Mouse (Mus musculus): ENCODE measurements around the gene Gm21905.

Gene Gm21905

DNA sequence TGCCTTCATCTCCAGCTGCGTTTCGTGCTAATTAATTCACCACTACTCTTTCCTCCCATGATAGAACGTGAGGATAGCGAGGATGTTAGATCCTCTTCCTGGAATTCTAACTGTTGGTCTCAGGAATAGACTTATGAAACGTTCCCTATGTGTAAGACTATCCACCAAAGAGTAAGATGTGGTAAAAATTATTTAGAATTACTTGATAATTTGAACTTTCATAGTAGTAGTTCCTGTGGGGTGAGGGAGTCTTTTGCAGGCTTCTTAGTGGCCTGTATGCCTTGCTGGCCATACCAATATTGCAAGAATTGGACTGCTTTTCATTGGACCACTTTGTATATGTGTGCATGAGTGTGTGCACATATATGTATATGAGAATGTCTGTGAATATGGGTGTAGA lies at the start of gene Gm21905:
Gm21905 (minus strand) TSS at position 101 of the 400 bp plus-strand sequence.
- DNase-seq (ENCODE audit: low read depth, low spot score), result no peak

DNA sequence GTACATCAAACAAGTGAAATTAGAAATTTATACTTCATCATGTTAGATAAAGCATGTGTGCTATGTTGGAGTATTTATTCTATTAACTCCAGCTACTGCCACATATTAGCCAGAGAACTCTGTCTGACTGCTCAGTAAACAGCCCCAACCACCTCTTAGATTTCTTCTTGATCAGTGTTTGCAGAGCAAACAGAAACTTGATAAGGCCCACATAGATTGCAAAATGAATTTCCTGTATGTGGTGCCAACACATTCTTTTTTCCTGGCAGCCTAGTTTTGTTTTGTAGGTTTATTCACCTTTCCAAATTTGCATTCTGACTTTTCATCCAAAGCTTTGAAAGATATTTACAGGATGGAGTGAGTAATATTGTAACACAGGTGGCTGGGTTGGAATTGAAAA lies 44.2 kb upstream of the Gm21905 start:
- no peak for DNase-seq (ENCODE audit: low read depth, low spot score)

DNA sequence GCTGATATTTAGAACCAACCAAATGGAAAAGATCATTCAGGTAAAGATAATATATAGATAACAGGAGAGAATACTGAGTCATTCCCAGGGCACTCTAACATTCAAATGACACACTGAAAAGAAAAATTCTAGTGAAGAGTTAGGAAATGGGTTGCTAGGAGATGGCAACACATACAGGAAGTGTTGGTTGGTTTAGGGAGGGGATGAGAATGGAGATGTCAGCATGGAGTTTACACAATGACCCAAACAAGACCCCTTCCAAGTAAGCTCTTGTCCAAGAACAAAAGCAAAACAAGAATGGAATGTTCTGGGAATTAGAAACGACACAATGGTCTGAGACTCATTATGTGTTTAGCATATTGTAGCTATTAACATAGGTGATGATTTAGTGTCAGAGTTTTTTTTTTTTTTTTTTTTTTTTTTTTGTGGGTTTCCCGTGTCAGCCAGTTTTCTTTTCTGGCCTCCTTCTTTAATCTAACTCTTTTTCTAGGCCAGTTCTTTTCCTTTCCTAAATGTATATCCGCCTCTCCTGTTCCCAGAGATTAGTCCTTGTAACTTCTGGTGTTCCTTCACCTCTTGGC lies 35.8 kb upstream of the Gm21905 start:
- no peak for DNase-seq (ENCODE audit: low read depth, low spot score)

DNA sequence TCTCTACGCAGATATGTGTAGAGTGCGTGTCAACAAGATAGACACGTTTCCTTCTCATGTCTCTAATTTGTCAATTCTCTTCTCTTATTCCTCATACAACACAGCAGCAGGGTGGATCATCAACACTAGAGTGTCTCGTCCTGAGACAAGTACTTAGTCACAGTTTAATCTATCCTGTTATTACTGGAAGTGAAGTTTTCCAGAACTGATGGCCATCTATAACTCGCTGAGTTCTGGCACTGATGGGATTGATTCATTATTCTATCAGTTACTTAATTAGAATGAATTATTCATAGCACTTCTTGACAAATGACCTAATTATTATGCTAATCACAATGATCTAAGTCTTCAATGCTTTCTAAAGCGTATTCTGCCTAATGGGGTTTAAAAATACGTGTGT lies 23.3 kb upstream of the Gm21905 start:
- no peak for DNase-seq (ENCODE audit: low read depth, low spot score)

DNA sequence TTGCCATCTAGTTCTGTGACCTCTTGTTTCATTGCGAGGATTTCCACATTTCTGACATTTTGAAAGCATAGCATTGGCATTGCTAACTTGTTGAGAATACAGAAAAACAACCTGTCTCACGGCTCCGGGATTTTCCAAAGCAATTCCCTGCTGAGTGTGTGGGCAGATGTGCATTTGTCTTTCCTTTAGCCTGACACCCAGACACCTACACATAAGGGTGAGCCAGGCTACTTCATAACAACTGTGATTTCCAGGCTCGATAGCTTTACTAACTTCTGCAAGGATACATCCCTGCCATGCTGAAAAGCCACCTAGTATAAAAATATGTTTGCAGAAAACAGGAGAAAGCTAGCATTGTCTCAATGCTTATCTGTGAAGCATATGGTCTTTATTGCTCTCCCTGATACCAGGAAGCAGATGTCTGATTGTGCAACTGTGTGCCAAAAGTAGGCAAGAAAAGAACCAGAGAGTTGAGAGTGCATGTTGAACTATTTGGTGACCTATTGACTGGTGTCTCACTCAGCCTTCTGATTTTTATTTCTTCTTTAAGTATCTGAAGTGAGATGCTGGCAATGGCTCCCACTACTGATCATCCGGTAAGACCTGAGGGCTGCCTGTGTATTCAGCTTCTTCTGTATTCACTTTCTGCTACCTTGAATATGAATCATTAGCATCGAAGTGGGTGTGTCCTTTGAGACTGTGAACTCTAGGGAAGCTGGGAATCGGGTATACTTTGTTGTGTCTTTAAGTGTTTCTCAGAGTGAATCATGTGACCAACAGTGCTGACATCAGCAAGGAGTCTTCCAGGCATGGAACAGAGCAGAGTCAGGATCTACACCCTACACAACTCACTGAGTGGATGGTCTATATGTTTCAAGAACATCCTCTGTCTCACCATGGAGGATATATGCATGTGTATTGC lies 15.7 kb upstream of the Gm21905 start:
- DNase-seq (ENCODE audit: low read depth, low spot score), result no peak

DNA sequence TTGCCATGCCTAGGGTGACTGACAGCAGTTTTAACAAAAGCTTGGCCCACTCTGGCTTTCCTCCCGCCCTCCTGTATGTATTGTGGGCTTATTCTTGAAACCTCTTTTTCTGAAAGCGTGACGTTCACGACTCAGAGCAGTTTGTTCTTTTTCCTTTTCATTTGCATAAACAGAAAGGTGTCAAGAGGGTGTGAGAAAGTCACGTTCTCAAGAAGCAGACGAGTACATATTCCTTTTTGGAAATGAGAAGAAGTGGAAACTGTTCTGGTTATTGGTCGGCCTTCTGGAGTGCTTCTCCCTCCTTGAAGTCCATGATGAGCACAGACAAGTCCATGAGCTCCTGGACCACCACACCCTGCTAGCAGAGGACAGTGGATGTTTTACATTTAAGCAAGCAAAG lies 9.3 kb upstream of the Gm21905 start:
- no peak for DNase-seq (ENCODE audit: low read depth, low spot score)

DNA sequence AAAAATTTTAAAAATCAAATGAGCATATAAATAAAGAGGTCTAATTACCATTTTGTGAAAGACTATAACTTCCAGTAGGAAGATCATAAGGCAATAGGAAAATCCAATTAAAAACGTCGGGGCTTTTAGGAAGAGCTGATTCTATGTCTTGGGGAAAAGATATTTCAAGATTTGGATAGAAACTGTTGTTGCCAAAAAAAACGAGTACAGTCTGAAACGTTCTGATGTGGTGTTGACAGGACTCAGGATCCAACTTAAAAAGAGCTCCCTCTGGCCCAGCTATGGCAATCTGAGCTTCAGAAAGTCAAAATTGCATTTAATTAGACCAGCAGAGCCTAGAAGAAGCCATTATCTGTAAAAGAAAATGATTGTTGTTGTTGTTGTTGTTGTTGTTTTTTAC lies 7.9 kb upstream of the Gm21905 start:
- DNase-seq (ENCODE audit: low read depth, low spot score), result no peak

DNA sequence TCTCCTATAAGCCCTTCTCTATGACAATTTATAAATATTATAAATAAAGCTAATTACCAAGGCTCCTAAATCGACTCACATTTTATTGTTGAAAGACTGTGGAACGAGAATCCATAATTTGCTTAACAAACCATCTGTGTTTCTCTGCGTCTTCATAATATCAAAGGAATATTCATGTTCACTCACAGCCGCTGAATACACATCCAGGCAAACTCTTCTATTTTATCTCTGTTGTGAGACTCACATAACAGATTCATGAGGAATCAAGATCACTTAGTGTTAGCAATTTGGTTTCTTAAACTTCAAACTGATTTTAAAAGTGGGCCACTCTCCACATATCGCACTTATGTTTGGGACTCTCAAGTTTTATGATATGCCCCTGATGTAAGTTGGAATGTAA lies 1.9 kb upstream of the Gm21905 start:
- DNase-seq (ENCODE audit: low read depth, low spot score), result no peak

DNA sequence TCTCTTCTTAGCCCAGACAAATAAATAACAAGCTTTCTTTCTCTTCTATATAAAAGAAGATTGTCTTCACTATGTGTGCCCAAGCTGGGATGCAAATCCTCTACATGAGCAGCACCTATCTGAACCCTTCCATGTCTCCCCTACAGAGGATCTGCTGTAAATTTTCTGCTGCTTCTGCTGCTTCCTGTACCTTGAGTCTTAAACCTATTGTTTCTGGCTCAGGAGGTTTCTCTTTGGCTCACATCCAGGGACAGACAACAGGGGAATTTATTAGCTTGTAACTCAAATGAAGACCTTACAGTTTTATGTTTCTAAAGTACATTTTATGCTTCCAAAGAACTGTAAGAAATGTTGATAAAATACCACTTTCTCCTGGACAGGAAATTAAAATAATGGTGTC lies 785 bp upstream of the Gm21905 start:
- no peak for DNase-seq (ENCODE audit: low read depth, low spot score)

DNA sequence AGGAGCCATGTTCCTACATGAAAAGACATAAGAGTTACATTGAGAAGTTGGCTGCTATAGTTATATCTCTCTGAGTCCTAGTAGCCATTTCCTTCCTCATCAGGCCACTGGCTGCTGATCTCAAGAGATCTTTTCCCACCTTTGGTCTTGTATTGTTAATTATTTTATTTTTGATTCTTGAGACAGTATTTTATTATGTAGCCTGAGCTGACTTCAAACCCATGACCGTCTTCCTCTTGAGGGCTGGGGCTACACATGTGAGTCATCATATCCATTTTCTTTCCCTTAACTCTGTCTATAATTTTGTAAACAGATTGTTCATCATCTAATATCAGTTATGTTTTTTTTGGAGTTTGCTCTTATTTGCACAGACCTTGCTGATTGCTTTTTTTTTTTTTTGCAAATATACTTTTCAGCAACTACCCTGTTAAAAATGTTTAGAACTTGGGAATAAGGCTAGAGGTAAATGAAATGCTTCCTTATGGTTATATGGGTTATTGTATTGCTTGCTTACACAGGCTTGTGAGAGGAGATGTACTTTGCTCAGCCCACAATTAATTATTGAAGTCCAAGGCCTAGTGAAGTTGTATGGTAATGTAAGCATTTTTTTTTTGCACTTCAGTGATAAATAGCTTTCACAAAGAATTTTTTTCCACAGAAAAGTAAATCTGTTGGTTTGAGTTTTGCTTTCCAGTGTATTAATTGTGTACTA lies 2.0 kb downstream of the Gm21905 start:
- DNase-seq (ENCODE audit: low read depth, low spot score), result no peak

DNA sequence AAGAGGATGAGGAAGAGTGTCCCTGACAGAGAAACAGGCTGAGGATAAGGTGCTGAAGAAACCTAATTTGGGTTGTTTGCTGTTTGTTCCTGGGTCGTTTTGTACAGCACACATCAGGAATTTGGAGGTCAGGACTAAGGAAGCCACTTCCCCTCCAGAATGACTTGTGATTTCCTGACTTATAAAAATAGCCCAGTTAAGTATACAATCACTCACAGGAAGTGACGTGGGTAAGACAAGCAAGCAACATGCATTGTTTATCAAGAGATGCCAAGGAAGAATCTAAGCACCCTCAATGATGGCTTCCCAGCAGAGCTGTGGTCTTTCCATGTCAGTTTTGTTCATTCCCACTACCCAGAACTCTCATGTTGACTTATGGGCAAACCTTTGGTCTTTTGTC lies 3.0 kb downstream of the Gm21905 start:
- DNase-seq (ENCODE audit: low read depth, low spot score), result no peak

DNA sequence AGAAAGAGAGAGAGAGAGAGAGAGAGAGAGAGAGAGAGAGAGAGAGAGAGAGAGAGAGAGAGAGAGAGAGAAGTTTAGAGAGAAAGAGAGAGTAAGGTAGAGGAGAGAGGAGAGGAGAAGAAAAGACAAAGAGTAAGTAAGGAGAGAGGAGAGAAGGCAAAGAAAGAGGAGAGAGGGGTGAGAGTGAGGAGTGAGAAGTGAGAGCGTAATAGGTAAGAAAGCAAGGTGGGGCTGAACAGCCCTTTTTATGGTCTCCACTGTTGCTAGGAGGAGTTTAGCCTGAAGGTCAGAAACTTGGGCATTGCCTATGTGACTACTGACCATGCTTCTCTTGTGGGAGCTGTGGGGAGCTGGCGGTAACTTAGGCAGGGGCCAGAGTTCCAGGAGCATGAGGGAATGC lies 4.9 kb downstream of the Gm21905 start, which contains the start of gene Gm5108:
Gm5108 (plus strand) TSS at position 301 of the 400 bp plus-strand sequence.
- no peak for DNase-seq (ENCODE audit: low read depth, low spot score)

DNA sequence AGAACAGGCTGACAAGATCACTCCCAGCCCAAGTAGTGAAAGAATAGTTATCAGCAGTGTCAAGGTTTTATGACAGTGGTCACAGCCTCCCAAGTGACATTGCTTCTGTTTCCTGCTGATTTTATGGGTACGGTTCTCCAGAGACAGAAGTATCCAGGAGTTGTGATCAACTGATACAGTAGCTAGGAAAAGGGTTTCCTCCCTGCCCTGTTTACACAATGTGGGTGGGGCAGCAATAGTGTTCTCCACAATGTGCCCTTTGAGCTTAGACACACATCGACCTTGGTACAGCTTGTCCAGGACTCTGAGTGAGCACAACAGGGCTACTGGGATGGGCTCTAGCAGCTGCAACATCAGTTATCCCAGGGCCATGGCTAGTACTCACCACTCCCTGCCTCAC lies 14.6 kb downstream of the Gm21905 start:
- DNase-seq (ENCODE audit: low read depth, low spot score), result no peak

DNA sequence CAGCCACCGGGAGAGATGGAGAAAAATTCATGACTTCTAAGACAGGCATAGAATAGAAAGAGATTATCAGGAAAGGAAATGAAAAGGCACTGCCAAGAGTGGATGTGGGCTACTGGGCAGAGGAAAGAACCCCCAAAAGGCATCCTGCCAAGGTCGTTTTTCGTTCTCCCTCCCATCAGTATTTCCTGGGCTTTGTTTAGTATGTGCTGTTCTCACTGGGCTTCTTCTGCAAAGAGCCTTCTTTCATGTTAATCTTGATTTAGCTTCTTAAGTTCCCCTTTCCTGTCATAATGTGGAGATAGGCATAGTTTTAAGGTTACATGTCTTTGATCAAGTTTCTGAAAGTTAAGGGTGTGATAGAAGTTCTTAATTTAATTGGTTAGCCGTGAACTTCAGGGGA lies 15.6 kb downstream of the Gm21905 start:
- DNase-seq (ENCODE audit: low read depth, low spot score), result no peak

DNA sequence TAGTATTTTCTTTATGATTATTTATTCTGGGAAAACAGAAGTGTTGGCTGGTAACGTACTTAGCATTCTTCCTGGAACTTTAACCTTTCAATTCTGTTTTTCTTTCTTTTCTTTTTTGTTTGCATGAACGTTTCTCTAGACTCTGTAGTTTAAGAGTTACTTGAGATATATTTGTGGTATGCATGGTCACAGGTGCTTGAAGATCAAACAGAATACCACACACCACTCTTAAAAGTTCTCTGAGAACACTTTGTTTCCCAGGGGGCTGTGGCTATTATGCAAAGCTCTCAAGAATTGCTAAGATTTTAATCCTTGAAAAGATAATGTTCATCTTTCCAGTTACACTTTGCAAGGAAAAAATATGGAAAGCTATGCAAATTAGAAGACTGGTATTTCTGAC lies 41.7 kb downstream of the Gm21905 start:
- no peak for DNase-seq (ENCODE audit: low read depth, low spot score)

DNA sequence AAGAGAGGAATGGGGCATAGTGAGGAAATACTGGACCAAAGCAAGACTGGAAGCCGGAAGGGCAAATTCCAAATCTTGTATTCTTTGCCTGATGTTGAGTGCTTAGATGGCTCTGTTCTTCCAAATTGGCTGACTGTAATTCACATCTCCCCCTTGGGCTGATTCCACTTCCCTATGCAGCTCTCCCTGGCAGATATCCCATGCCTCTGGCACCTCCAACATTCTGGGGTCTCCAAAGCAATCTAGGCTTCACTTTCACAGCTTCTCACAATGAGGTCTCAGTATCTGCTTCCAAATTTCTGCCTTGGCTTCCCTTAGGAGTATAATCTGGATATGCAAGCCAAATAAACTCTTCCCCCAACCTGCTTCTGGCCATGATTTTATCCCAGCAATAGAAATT lies 47.3 kb downstream of the Gm21905 start:
- DNase-seq (ENCODE audit: low read depth, low spot score), result no peak

DNA sequence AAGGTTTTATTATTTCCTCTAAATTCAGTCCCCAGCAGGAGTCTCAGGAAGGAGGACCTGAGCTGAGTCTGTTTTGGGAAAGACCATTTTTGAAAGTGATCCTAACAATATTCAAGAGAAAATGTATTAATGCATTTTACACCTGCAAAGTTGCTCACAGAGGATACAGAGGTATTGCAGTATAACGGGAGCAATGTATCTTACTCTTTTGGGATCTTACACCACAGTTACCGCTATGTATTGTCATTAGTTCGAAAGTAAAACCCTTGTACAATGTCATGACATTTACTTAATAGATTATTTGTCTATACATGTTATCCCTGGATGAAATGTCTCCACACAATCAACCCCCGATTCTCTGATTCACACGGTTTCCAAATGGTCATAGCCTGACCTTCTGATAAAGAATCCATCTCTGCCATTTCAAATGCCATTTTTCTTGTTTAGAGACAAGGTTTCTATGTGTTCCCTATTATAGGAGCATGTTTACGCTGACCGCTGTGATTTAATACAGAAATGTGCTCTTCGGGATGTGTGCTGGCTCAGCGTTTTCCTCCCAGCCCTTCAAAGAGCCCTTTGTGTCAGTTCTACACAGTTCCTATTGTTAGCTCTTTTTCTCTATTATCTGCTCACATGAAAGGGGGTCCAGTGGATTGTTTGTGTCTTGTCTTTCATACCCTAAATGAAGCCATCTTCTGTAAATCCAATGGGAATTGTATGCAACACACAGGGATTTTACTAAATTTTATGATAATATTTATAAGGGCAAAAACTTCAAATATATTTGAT lies 61.6 kb downstream of the Gm21905 start:
- DNase-seq (ENCODE audit: low read depth, low spot score), result no peak

DNA sequence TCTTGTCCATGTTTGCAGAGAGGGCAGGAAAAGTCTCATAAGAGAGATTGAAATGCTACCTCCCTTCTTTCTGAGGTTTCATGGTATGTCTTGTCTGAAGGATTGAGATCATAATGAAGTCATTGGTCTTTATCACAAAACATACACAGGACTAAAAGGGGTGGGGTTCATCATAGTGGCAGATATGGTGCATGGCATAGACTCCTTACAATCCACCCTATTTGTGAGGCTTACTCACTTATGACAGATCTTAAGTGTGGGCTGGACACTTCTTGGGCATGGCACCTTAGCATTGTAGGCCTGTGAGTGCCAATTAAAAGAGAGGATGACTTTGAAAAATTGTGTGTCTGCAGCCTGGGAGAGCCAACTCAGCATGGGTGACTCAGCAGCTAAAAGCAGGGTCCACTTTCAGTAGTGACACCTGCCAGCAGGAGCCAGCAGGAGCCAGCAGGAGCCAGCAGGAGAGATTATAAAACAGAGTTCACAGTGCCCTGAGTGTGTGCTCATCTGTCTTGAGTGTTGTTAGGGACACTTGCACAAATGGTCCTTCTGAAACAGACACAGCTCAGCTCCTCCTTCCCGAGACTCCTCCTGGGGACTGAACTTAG lies 62.6 kb downstream of the Gm21905 start:
- no peak for DNase-seq (ENCODE audit: low read depth, low spot score)
